Mouse (Mus musculus): Measurements from ENCODE around the gene Cnih4. TPM values are rescaled to one million over a fixed set of nuclear protein-coding genes. Genes with fewer than 3 reads are reported as not detected.

The Cnih4 gene
- polyA plus RNA-seq, 1 experiment, result 56.8 TPM

- TF ChIP-seq POLR2AphosphoS2 (IDR thresholded peaks at IDR 0.05; ENCODE audit: insufficient read length, low read depth), result no peak
- no peak for TF ChIP-seq REST (IDR thresholded peaks at IDR 0.05; ENCODE audit: insufficient read depth, insufficient read length)
- TF ChIP-seq USF1 (IDR thresholded peaks at IDR 0.05; ENCODE audit: low read depth), result no peak
- no peak for TF ChIP-seq MAX (IDR thresholded peaks at IDR 0.05; ENCODE audit: low read depth)
- no peak for TF ChIP-seq E2F4 (IDR thresholded peaks at IDR 0.05; ENCODE audit: insufficient read depth)
- TF ChIP-seq MYOG (IDR thresholded peaks at IDR 0.05; ENCODE audit: control insufficient read depth in 1 of 3, insufficient read depth in 1 of 3, insufficient read length in 2 of 3, low read depth in 2 of 3), result no peak
- no peak for TF ChIP-seq POLR2A (IDR thresholded peaks at IDR 0.05; ENCODE audit: insufficient read length, low read depth)
- H3ac ChIP-seq (ENCODE audit: control insufficient read depth, insufficient read length), result peak overlapping the region; percentile 64
- peak overlapping the region; percentile 72 for H3K4me2 ChIP-seq (ENCODE audit: low read depth)
- peaks cover 21% of the 10 kb centered on the region for H3K36me3 ChIP-seq (ENCODE audit: control insufficient read depth, insufficient read depth)
- H3K79me2 ChIP-seq (ENCODE audit: control insufficient read depth, insufficient read depth), result peaks cover 45% of the 10 kb centered on the region
- no peaks in the 10 kb centered on the region for H3K27me3 ChIP-seq (ENCODE audit: control insufficient read depth, insufficient read depth, insufficient read length)
- H3K4me3 ChIP-seq, result peak overlapping the region; percentile 36
Measured at GRCm38 (mm10) chr1:181151541-181151940, 7.0 kb downstream of the Cnih4 start.

DNA sequence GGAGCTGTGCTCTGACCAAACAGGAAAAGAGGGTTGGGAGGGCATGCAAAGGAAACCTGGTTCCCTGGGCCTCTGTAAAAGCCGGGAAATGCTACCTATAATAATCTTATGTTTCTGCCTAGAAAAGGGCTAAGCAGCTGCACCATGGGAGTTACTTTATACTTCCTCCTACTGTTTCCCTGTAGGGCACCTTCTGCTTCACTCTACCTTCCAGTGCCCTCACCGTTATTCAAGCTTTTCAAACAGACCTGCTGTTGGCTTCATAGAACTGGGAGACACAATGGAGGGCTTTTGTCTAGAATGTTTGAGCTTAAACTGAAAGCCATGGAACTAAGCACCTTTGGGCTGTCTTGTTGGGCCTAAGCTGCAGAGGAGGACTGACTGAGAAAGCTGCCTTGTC is 23.3 kb downstream of the Cnih4 start:
- peaks cover 8% of the 10 kb centered on the region for H3K36me3 ChIP-seq (ENCODE audit: control insufficient read depth, insufficient read depth)

GRCm38 (mm10) chr1:181168377-181168776 is 23.9 kb downstream of the Cnih4 start:
- H3K27me3 ChIP-seq (ENCODE audit: control insufficient read depth, insufficient read depth, insufficient read length), result no peaks in the 10 kb centered on the region
- TF ChIP-seq POLR2AphosphoS2 (IDR thresholded peaks at IDR 0.05; ENCODE audit: insufficient read length, low read depth) (no peak), SRF (IDR thresholded peaks at IDR 0.05; ENCODE audit: control insufficient read depth, insufficient read length, low read depth) (no peak), USF1 (IDR thresholded peaks at IDR 0.05; ENCODE audit: low read depth) (no peak), E2F4 (IDR thresholded peaks at IDR 0.05; ENCODE audit: insufficient read depth) (no peak), CEBPB (IDR thresholded peaks at IDR 0.05; ENCODE audit: insufficient read depth, poor library complexity, severe bottlenecking) (no peak)
- H3K4me2 ChIP-seq (ENCODE audit: low read depth), result no peak overlapping the region
- no peak overlapping the region for H3ac ChIP-seq (ENCODE audit: control insufficient read depth, insufficient read length)
- no peak overlapping the region for H3K4me3 ChIP-seq
- peaks cover 8% of the 10 kb centered on the region for H3K36me3 ChIP-seq (ENCODE audit: control insufficient read depth, insufficient read depth)
- no peaks in the 10 kb centered on the region for H3K79me2 ChIP-seq (ENCODE audit: control insufficient read depth, insufficient read depth)

More for the DNA sequence above, 23.3 kb downstream of the Cnih4 start:
- TF ChIP-seq MAX (IDR thresholded peaks at IDR 0.05; ENCODE audit: low read depth) (no peak), TCF12 (IDR thresholded peaks at IDR 0.05; ENCODE audit: insufficient read depth, poor library complexity, severe bottlenecking) (no peak), REST (IDR thresholded peaks at IDR 0.05; ENCODE audit: insufficient read depth, insufficient read length) (no peak), E2F4 (IDR thresholded peaks at IDR 0.05; ENCODE audit: insufficient read depth) (no peak)
- no peaks in the 10 kb centered on the region for H3K27me3 ChIP-seq (ENCODE audit: control insufficient read depth, insufficient read depth, insufficient read length)
- H3ac ChIP-seq (ENCODE audit: control insufficient read depth, insufficient read length), result no peak overlapping the region
- no peak overlapping the region for H3K4me3 ChIP-seq
- H3K4me2 ChIP-seq (ENCODE audit: low read depth), result no peak overlapping the region
- no peaks in the 10 kb centered on the region for H3K79me2 ChIP-seq (ENCODE audit: control insufficient read depth, insufficient read depth)

DNA sequence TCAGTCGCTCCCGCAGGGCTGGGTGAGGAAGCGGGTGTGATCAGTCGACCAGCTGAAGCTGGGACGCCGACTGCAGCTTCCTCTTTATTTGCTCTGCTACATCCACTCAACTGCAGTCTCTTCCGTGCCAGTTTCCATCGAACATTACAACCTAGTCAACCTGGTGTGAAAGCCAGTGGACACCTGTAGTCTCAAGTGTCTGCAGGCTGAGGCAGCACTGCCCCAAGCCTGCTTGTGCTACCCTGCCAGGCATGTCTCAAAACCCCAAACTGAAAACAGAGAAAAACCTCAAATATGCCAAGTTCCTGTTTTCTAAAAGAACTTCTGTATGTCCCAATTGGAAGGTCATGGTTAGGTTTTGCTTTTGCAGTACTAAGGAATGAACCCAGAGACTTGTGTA is 25.7 kb downstream of the Cnih4 start:
- TF ChIP-seq MYOG (IDR thresholded peaks at IDR 0.05; ENCODE audit: control insufficient read depth in 1 of 3, insufficient read depth in 1 of 3, insufficient read length in 2 of 3, low read depth in 2 of 3) (no peak), REST (IDR thresholded peaks at IDR 0.05; ENCODE audit: insufficient read depth, insufficient read length) (no peak), TCF3 (IDR thresholded peaks at IDR 0.05; ENCODE audit: insufficient read length, low read depth) (no peak), POLR2AphosphoS2 (IDR thresholded peaks at IDR 0.05; ENCODE audit: insufficient read length, low read depth) (no peak), POLR2A (IDR thresholded peaks at IDR 0.05; ENCODE audit: insufficient read length, low read depth) (no peak), CEBPB (IDR thresholded peaks at IDR 0.05; ENCODE audit: insufficient read depth, poor library complexity, severe bottlenecking) (no peak), E2F4 (IDR thresholded peaks at IDR 0.05; ENCODE audit: insufficient read depth) (no peak), MYOD1 (IDR thresholded peaks at IDR 0.05; ENCODE audit: control insufficient read depth in 1 of 3, insufficient read length in 2 of 3, low read depth in 2 of 3) (no peak), SRF (IDR thresholded peaks at IDR 0.05; ENCODE audit: control insufficient read depth, insufficient read length, low read depth) (no peak), MAX (IDR thresholded peaks at IDR 0.05; ENCODE audit: low read depth) (no peak), TCF12 (IDR thresholded peaks at IDR 0.05; ENCODE audit: insufficient read depth, poor library complexity, severe bottlenecking) (no peak), USF1 (IDR thresholded peaks at IDR 0.05; ENCODE audit: low read depth) (no peak)
- H3K36me3 ChIP-seq (ENCODE audit: control insufficient read depth, insufficient read depth), result peaks cover 4% of the 10 kb centered on the region
- H3K4me3 ChIP-seq, result no peak overlapping the region
- no peak overlapping the region for H3ac ChIP-seq (ENCODE audit: control insufficient read depth, insufficient read length)
- H3K4me2 ChIP-seq (ENCODE audit: low read depth), result no peak overlapping the region
- H3K79me2 ChIP-seq (ENCODE audit: control insufficient read depth, insufficient read depth), result no peaks in the 10 kb centered on the region
- no peaks in the 10 kb centered on the region for H3K27me3 ChIP-seq (ENCODE audit: control insufficient read depth, insufficient read depth, insufficient read length)

- no peak for TF ChIP-seq REST (IDR thresholded peaks at IDR 0.05; ENCODE audit: insufficient read depth, insufficient read length)
- no peak for TF ChIP-seq POLR2A (IDR thresholded peaks at IDR 0.05; ENCODE audit: insufficient read length, low read depth)
- TF ChIP-seq MAX (IDR thresholded peaks at IDR 0.05; ENCODE audit: low read depth), result no peak
- no peak for TF ChIP-seq MYOD1 (IDR thresholded peaks at IDR 0.05; ENCODE audit: control insufficient read depth in 1 of 3, insufficient read length in 2 of 3, low read depth in 2 of 3)
- no peak for TF ChIP-seq MYOG (IDR thresholded peaks at IDR 0.05; ENCODE audit: control insufficient read depth in 1 of 3, insufficient read depth in 1 of 3, insufficient read length in 2 of 3, low read depth in 2 of 3)
- TF ChIP-seq CEBPB (IDR thresholded peaks at IDR 0.05; ENCODE audit: insufficient read depth, poor library complexity, severe bottlenecking), result no peak
- H3ac ChIP-seq (ENCODE audit: control insufficient read depth, insufficient read length), result no peak overlapping the region
Measured at GRCm38 (mm10) chr1:181188925-181189324, 44.4 kb downstream of the Cnih4 start.

More at GRCm38 (mm10) chr1:181188925-181189324, 44.4 kb downstream of the Cnih4 start:
- no peak overlapping the region for H3K4me3 ChIP-seq
- no peak overlapping the region for H3K4me2 ChIP-seq (ENCODE audit: low read depth)
- H3K79me2 ChIP-seq (ENCODE audit: control insufficient read depth, insufficient read depth), result no peaks in the 10 kb centered on the region
- peaks cover 59% of the 10 kb centered on the region for H3K36me3 ChIP-seq (ENCODE audit: control insufficient read depth, insufficient read depth)
- no peaks in the 10 kb centered on the region for H3K27me3 ChIP-seq (ENCODE audit: control insufficient read depth, insufficient read depth, insufficient read length)

All from myocyte (in vitro differentiated cells).